Mouse (Mus musculus) mouse trophoblast stem cell (cell line): ENCODE measurements around the gene Lhfpl1.
"Not testable (repeated sequence)": the region's sequence is repeated elsewhere in the genome, so short reads cannot be mapped to it uniquely, and the experiment has no call there.

ENCODE experiments used
- in situ Hi-C, 2 experiments: fragments of 300-500 bp; cut with MseI, MboI; formaldehyde crosslinking; loops; 2 replicates in 1 of 2; 3 replicates in 1 of 2; pipeline ENCODE4 v1.15.1; 2025

The Lhfpl1 gene

GRCm38 (mm10) chrX:145348377-145349203 is at the start of gene Lhfpl1:
Gene Lhfpl1 (minus strand): TSS chrX:145349089.
- in situ Hi-C loops, result no loop called here

GRCm38 (mm10) chrX:145371839-145372238 is 22.9 kb upstream of the Lhfpl1 start:
- in situ Hi-C loops, result no loop called here

- in situ Hi-C loops, result no loop called here
These were observed 13.6 kb upstream of the Lhfpl1 start for GRCm38 (mm10) chrX:145362527-145362926.

GRCm38 (mm10) chrX:145342402-145342801 is 6.5 kb downstream of the Lhfpl1 start:
- in situ Hi-C loops, result no loop called here

- in situ Hi-C loops, result no loop called here
These were observed 12.7 kb downstream of the Lhfpl1 start for GRCm38 (mm10) chrX:145336141-145336540.

GRCm38 (mm10) chrX:145308555-145308954 is 40.3 kb downstream of the Lhfpl1 start:
- in situ Hi-C loops, result no loop called here

GRCm38 (mm10) chrX:145307174-145307573 is 41.7 kb downstream of the Lhfpl1 start:
- in situ Hi-C loops, result no loop called here

GRCm38 (mm10) chrX:145300232-145300631 is 48.7 kb downstream of the Lhfpl1 start:
- in situ Hi-C loops, result not testable (repeated sequence)

GRCm38 (mm10) chrX:145272209-145272608 is 76.7 kb downstream of the Lhfpl1 start:
- in situ Hi-C loops, result no loop called here

- in situ Hi-C loops, result no loop called here
These were observed 77.1 kb downstream of the Lhfpl1 start for GRCm38 (mm10) chrX:145271768-145272167.

GRCm38 (mm10) chrX:145261803-145262202 is 87.1 kb downstream of the Lhfpl1 start:
- in situ Hi-C loops, result no loop called here
